Mouse (Mus musculus): ENCODE measurements around the gene Gm826. TPM values are rescaled to one million over a fixed set of nuclear protein-coding genes. Genes with fewer than 3 reads are reported as not detected.

Gene Gm826
- polyA plus RNA-seq, 1 experiment from 2014 or later = 2.3 TPM

GRCm38 (mm10) chr2:160321829-160322228, 12.1 kb downstream of the Gm826 start:
- Histone ChIP-seq H3K36me3 (ENCODE audit: control insufficient read depth, insufficient read depth, low read length) (no peaks in the 10 kb centered on the region), H3K4me1 (ENCODE audit: control insufficient read depth, insufficient read depth, low read length) (0 out of 2 replicates have a peak, but pooled peaks cover 3% of the 10 kb centered on the region), H3K27me3 (ENCODE audit: control insufficient read depth, insufficient read depth, low read length) (no peaks in the 10 kb centered on the region), H3K4me3 (replicated peaks; ENCODE audit: low read length) (no peak overlapping the region), H3K9ac (ENCODE audit: low read length) (no peak overlapping the region), H3K9me3 (replicated peaks; ENCODE audit: control insufficient read depth, low read length) (no peaks in the 10 kb centered on the region), H3K4me2 (ENCODE audit: low read depth, low read length) (no peak overlapping the region), H3K27ac (ENCODE audit: low read length) (no peak overlapping the region)
- WGBS = 39% methylated on average over 4 of the region's 4 CpGs
- ATAC-seq (ENCODE audit: insufficient read depth, low FRiP score) = peak; percentile 58

DNA sequence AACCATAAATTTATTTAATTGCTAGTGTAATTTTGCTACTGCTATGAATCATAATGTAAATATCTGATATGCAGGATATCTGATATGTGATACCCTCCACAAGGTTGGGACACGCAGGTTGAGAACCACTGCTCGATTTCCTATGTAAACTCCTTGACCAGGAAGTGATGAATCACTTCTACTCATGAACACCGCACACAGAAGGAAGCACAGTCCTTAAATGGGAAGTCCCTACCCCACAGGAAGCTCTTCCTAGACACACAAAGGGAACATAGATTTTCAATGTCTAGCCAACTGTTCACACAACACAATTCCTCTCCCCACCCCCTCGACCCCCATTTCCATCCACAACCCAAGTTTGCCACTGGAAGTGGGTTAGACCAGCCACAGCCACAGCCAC, 15.7 kb downstream of the Gm826 start:
- 35% methylated on average over 4 of the region's 4 CpGs for WGBS
- H3K9ac ChIP-seq (ENCODE audit: low read length) = no peak overlapping the region
- H3K27ac ChIP-seq (ENCODE audit: low read length) = no peak overlapping the region
- no peak overlapping the region for H3K4me2 ChIP-seq (ENCODE audit: low read depth, low read length)
- H3K27me3 ChIP-seq (ENCODE audit: control insufficient read depth, insufficient read depth, low read length) = no peaks in the 10 kb centered on the region
- 0 out of 2 replicates have a peak, but pooled peaks cover 3% of the 10 kb centered on the region for H3K4me1 ChIP-seq (ENCODE audit: control insufficient read depth, insufficient read depth, low read length)
- H3K36me3 ChIP-seq (ENCODE audit: control insufficient read depth, insufficient read depth, low read length) = no peaks in the 10 kb centered on the region
- no peak overlapping the region for H3K4me3 ChIP-seq (replicated peaks; ENCODE audit: low read length)
- no peak for ATAC-seq (ENCODE audit: insufficient read depth, low FRiP score)
- no peaks in the 10 kb centered on the region for H3K9me3 ChIP-seq (replicated peaks; ENCODE audit: control insufficient read depth, low read length)

- Histone ChIP-seq H3K4me2 (ENCODE audit: low read depth, low read length) (no peak overlapping the region), H3K4me1 (ENCODE audit: control insufficient read depth, insufficient read depth, low read length) (no peaks in the 10 kb centered on the region), H3K9me3 (replicated peaks; ENCODE audit: control insufficient read depth, low read length) (no peaks in the 10 kb centered on the region), H3K27me3 (ENCODE audit: control insufficient read depth, insufficient read depth, low read length) (no peaks in the 10 kb centered on the region), H3K9ac (ENCODE audit: low read length) (no peak overlapping the region), H3K27ac (ENCODE audit: low read length) (no peak overlapping the region), H3K4me3 (replicated peaks; ENCODE audit: low read length) (no peak overlapping the region), H3K36me3 (ENCODE audit: control insufficient read depth, insufficient read depth, low read length) (no peaks in the 10 kb centered on the region)
- 42% methylated on average over 12 of the region's 12 CpGs for WGBS
- no peak for ATAC-seq (ENCODE audit: insufficient read depth, low FRiP score)
These were observed 20.4 kb downstream of the Gm826 start for GRCm38 (mm10) chr2:160313595-160314007.

GRCm38 (mm10) chr2:160305070-160305469, 28.9 kb downstream of the Gm826 start:
- H3K27ac ChIP-seq (ENCODE audit: low read length) = no peak overlapping the region
- H3K27me3 ChIP-seq (ENCODE audit: control insufficient read depth, insufficient read depth, low read length) = no peaks in the 10 kb centered on the region
- H3K4me1 ChIP-seq (ENCODE audit: control insufficient read depth, insufficient read depth, low read length) = no peaks in the 10 kb centered on the region
- no peak for ATAC-seq (ENCODE audit: insufficient read depth, low FRiP score)
- H3K4me2 ChIP-seq (ENCODE audit: low read depth, low read length) = no peak overlapping the region
- H3K9me3 ChIP-seq (replicated peaks; ENCODE audit: control insufficient read depth, low read length) = no peaks in the 10 kb centered on the region
- H3K9ac ChIP-seq (ENCODE audit: low read length) = no peak overlapping the region
- no peak overlapping the region for H3K4me3 ChIP-seq (replicated peaks; ENCODE audit: low read length)
- H3K36me3 ChIP-seq (ENCODE audit: control insufficient read depth, insufficient read depth, low read length) = no peaks in the 10 kb centered on the region
- WGBS = 80% methylated on average over 3 of the region's 3 CpGs

DNA sequence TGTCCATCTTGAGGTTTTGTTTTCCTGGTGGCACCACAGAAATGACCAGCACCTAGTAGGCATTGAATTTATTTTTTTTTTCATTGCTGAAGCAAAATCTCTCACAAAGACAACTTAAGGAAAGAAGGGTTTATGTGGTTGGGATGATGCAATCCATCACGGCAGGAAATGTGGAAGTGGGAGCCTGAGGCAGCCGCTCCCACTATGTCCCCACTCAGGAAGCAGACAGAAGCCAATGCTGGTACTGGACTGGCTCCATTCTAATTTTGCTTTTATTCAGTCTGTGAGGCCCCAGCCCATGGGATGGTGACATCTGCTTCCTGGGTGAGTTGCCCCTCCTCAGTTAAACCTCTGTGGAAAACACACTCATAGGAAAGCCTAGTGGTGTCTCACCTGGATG, 30.0 kb downstream of the Gm826 start:
- H3K27me3 ChIP-seq (ENCODE audit: control insufficient read depth, insufficient read depth, low read length) = no peaks in the 10 kb centered on the region
- H3K4me1 ChIP-seq (ENCODE audit: control insufficient read depth, insufficient read depth, low read length) = no peaks in the 10 kb centered on the region
- no peak overlapping the region for H3K4me3 ChIP-seq (replicated peaks; ENCODE audit: low read length)
- no peak overlapping the region for H3K9ac ChIP-seq (ENCODE audit: low read length)
- H3K4me2 ChIP-seq (ENCODE audit: low read depth, low read length) = no peak overlapping the region
- H3K9me3 ChIP-seq (replicated peaks; ENCODE audit: control insufficient read depth, low read length) = no peaks in the 10 kb centered on the region
- WGBS = 58% methylated on average over 2 of the region's 2 CpGs
- no peak for ATAC-seq (ENCODE audit: insufficient read depth, low FRiP score)
- H3K36me3 ChIP-seq (ENCODE audit: control insufficient read depth, insufficient read depth, low read length) = no peaks in the 10 kb centered on the region
- no peak overlapping the region for H3K27ac ChIP-seq (ENCODE audit: low read length)

GRCm38 (mm10) chr2:160302013-160302412, 31.9 kb downstream of the Gm826 start:
- Histone ChIP-seq H3K4me1 (ENCODE audit: control insufficient read depth, insufficient read depth, low read length) (no peaks in the 10 kb centered on the region), H3K9ac (ENCODE audit: low read length) (no peak overlapping the region), H3K4me2 (ENCODE audit: low read depth, low read length) (no peak overlapping the region), H3K9me3 (replicated peaks; ENCODE audit: control insufficient read depth, low read length) (no peaks in the 10 kb centered on the region), H3K36me3 (ENCODE audit: control insufficient read depth, insufficient read depth, low read length) (no peaks in the 10 kb centered on the region), H3K27me3 (ENCODE audit: control insufficient read depth, insufficient read depth, low read length) (no peaks in the 10 kb centered on the region), H3K4me3 (replicated peaks; ENCODE audit: low read length) (no peak overlapping the region), H3K27ac (ENCODE audit: low read length) (no peak overlapping the region)
- ATAC-seq (ENCODE audit: insufficient read depth, low FRiP score) = no peak
- 54% methylated on average over 4 of the region's 4 CpGs for WGBS

GRCm38 (mm10) chr2:160298586-160298985, 35.4 kb downstream of the Gm826 start:
- no peaks in the 10 kb centered on the region for H3K9me3 ChIP-seq (replicated peaks; ENCODE audit: control insufficient read depth, low read length)
- no peak overlapping the region for H3K9ac ChIP-seq (ENCODE audit: low read length)
- no peaks in the 10 kb centered on the region for H3K36me3 ChIP-seq (ENCODE audit: control insufficient read depth, insufficient read depth, low read length)
- H3K4me3 ChIP-seq (replicated peaks; ENCODE audit: low read length) = no peak overlapping the region
- no peaks in the 10 kb centered on the region for H3K27me3 ChIP-seq (ENCODE audit: control insufficient read depth, insufficient read depth, low read length)
- H3K27ac ChIP-seq (ENCODE audit: low read length) = no peak overlapping the region
- H3K4me2 ChIP-seq (ENCODE audit: low read depth, low read length) = no peak overlapping the region
- H3K4me1 ChIP-seq (ENCODE audit: control insufficient read depth, insufficient read depth, low read length) = no peaks in the 10 kb centered on the region
- ATAC-seq (ENCODE audit: insufficient read depth, low FRiP score) = no peak

GRCm38 (mm10) chr2:160288538-160289151, 45.3 kb downstream of the Gm826 start:
- no peak overlapping the region for H3K27ac ChIP-seq (ENCODE audit: low read length)
- H3K27me3 ChIP-seq (ENCODE audit: control insufficient read depth, insufficient read depth, low read length) = no peaks in the 10 kb centered on the region
- H3K36me3 ChIP-seq (ENCODE audit: control insufficient read depth, insufficient read depth, low read length) = no peaks in the 10 kb centered on the region
- no peak overlapping the region for H3K9ac ChIP-seq (ENCODE audit: low read length)
- no peak overlapping the region for H3K4me2 ChIP-seq (ENCODE audit: low read depth, low read length)
- WGBS = 63% methylated on average over 10 of the region's 10 CpGs
- no peaks in the 10 kb centered on the region for H3K9me3 ChIP-seq (replicated peaks; ENCODE audit: control insufficient read depth, low read length)
- H3K4me3 ChIP-seq (replicated peaks; ENCODE audit: low read length) = no peak overlapping the region
- ATAC-seq (ENCODE audit: insufficient read depth, low FRiP score) = no peak
- no peaks in the 10 kb centered on the region for H3K4me1 ChIP-seq (ENCODE audit: control insufficient read depth, insufficient read depth, low read length)

GRCm38 (mm10) chr2:160275959-160276657, 57.9 kb downstream of the Gm826 start:
- no peak overlapping the region for H3K9ac ChIP-seq (ENCODE audit: low read length)
- WGBS = 86% methylated on average over 5 of the region's 5 CpGs
- no peaks in the 10 kb centered on the region for H3K9me3 ChIP-seq (replicated peaks; ENCODE audit: control insufficient read depth, low read length)
- ATAC-seq (ENCODE audit: insufficient read depth, low FRiP score) = no peak
- no peak overlapping the region for H3K27ac ChIP-seq (ENCODE audit: low read length)
- no peaks in the 10 kb centered on the region for H3K27me3 ChIP-seq (ENCODE audit: control insufficient read depth, insufficient read depth, low read length)
- no peaks in the 10 kb centered on the region for H3K4me1 ChIP-seq (ENCODE audit: control insufficient read depth, insufficient read depth, low read length)
- no peak overlapping the region for H3K4me3 ChIP-seq (replicated peaks; ENCODE audit: low read length)
- H3K36me3 ChIP-seq (ENCODE audit: control insufficient read depth, insufficient read depth, low read length) = no peaks in the 10 kb centered on the region
- no peak overlapping the region for H3K4me2 ChIP-seq (ENCODE audit: low read depth, low read length)
